Mouse (Mus musculus) liver, postnatal 0 days (tissue): Measurements from ENCODE around the gene Rexo4.

Source experiments
- CTCF ChIP-seq: sonication (generic); IDR thresholded peaks from 2 replicates; pipeline ENCODE4 v1.5.1; 2016; ENCODE audit warnings: antibody characterized with exemption, low read depth
- EP300 ChIP-seq: IDR thresholded peaks from 2 replicates; pipeline ENCODE4 v1.6.1; 2016; ENCODE audit warnings: antibody characterized with exemption, low read depth, mild to moderate bottlenecking

GRCm38 (mm10) chr2:26915927-26916728 is 48.1 kb downstream of the Rexo4 start, which contains the start of the genes Surf2 and Surf1:
- TF ChIP-seq CTCF: no peak
- TF ChIP-seq EP300: no peak
